Mouse (Mus musculus): ENCODE data around the gene Milr1.

Milr1 gene

DNA sequence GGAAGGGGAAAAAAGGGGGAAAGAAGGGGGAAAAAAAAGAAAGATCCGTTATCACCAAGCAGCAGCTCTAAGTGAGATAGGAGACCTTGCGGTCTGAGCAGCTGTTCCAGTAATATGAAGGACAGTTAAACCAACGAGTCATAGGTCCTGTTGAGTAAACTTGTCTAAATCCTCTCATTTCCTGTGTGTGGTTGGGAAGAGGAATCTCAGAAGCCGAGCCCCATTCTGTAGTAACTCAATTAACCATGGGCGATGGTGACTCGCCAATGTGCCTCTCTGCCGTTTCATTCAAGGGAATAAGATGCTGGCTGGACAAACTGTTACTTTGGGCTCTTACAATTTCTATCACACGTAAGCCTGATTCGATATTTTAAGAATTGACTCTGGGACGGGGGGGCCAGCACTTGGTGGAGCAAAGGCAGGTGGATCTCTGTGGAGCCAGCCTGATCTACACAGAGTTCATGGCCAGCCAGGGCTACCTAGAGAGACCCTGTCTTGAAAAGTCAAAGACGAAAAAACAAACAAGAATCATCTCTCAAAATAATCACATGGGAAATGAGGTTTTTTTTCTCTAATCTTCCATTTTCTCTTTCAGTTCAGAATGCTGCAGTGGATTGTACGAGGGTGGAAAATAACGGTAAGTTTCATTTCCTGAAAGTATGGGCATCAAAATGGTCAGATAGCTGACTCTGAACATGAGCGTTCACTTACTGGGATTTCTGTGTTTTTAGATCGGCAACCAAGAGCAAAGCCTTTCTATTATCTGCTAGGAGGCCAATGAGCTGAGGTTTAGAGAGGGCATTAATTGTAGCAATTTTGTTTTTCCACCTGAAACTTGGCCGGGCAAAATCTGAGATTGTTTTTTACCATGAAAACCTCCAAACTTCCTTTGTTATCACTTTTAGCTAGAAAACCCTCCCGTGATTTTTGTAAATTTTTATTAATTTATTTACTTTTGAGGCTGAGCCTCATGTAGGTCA lies at the start of gene Milr1:
Milr1 (plus strand) TSS at position 188 of the 980 bp plus-strand sequence.
- H3K4me3 ChIP-seq (replicated peaks; ENCODE audit: low read length), result no peak within 1 kb of the TSS
- no peaks in the 10 kb centered on the region for H3K27me3 ChIP-seq (ENCODE audit: insufficient read depth, low read length)
- H3K4me1 ChIP-seq (replicated peaks; ENCODE audit: low read depth, low read length), result peaks cover 6% of the 10 kb centered on the region
- TF ChIP-seq POU5F1 (IDR thresholded peaks at IDR 0.05; ENCODE audit: borderline replicate concordance, low read length) (no peak), CTCF (conservative IDR thresholded peaks at IDR 0.05; ENCODE audit: low read length) (no peak), NANOG (IDR thresholded peaks at IDR 0.05; ENCODE audit: borderline replicate concordance, low read length) (no peak)
- H3K9me3 ChIP-seq (ENCODE audit: low read length), result peaks cover 11% of the 10 kb centered on the region
- no peaks in the 10 kb centered on the region for H3K36me3 ChIP-seq (ENCODE audit: insufficient read depth, low read length)

DNA sequence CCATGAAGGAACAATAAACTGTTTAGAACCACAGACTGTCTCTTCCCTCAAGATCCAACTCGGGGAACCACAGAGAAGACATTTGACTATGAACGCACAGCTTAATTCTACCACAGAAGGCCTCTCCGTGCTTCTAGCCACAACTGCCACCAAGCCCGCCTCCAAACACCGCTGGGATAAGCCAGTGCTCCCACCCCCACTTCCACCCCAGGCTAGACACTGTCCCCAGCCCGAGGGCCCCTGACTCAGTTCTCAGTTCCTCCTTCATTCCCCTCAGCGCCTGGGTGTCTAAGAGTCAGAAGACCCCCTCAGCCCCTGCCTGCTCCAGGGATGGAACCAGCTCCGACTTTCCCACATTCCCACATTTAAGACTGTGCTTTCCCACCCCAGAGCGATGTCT lies 49.4 kb upstream of the Milr1 start:
- Histone ChIP-seq H3K27me3 (ENCODE audit: insufficient read depth, low read length) (no peaks in the 10 kb centered on the region), H3K9me3 (ENCODE audit: low read length) (no peaks in the 10 kb centered on the region), H3K36me3 (ENCODE audit: insufficient read depth, low read length) (peaks cover 58% of the 10 kb centered on the region), H3K4me3 (replicated peaks; ENCODE audit: low read length) (no peak overlapping the region; the same call in 1 of the 2 replicates), H3K4me1 (replicated peaks; ENCODE audit: low read depth, low read length) (peaks cover 77% of the 10 kb centered on the region)
- TF ChIP-seq NANOG (IDR thresholded peaks at IDR 0.05; ENCODE audit: borderline replicate concordance, low read length) (no peak), CTCF (conservative IDR thresholded peaks at IDR 0.05; ENCODE audit: low read length) (no peak), POU5F1 (IDR thresholded peaks at IDR 0.05; ENCODE audit: borderline replicate concordance, low read length) (no peak)

DNA sequence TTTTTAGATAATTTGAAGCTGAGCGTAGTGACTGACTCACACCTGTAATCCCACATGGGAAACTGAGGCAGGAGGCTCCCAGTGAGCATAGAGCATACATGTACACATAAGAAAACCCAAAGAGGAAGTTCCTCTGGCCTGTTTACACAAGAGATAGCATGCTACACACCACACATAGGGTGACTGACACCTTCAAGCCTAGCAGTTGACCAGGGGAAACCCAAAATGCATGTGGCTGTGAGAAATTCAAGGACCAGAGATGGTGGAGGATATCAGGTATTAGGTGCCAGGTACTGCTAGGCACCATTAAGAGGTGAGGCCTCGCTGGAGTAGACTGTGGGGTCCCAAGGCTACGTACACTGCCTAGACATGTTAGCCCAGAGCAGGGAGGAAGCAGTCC lies 48.4 kb upstream of the Milr1 start:
- Histone ChIP-seq H3K9me3 (ENCODE audit: low read length) (no peaks in the 10 kb centered on the region), H3K36me3 (ENCODE audit: insufficient read depth, low read length) (peaks cover 56% of the 10 kb centered on the region), H3K27me3 (ENCODE audit: insufficient read depth, low read length) (no peaks in the 10 kb centered on the region), H3K4me1 (replicated peaks; ENCODE audit: low read depth, low read length) (peaks cover 77% of the 10 kb centered on the region), H3K4me3 (replicated peaks; ENCODE audit: low read length) (no peak overlapping the region)
- TF ChIP-seq CTCF (conservative IDR thresholded peaks at IDR 0.05; ENCODE audit: low read length), result no peak
- TF ChIP-seq NANOG (IDR thresholded peaks at IDR 0.05; ENCODE audit: borderline replicate concordance, low read length), result no peak
- TF ChIP-seq POU5F1 (IDR thresholded peaks at IDR 0.05; ENCODE audit: borderline replicate concordance, low read length), result no peak

DNA sequence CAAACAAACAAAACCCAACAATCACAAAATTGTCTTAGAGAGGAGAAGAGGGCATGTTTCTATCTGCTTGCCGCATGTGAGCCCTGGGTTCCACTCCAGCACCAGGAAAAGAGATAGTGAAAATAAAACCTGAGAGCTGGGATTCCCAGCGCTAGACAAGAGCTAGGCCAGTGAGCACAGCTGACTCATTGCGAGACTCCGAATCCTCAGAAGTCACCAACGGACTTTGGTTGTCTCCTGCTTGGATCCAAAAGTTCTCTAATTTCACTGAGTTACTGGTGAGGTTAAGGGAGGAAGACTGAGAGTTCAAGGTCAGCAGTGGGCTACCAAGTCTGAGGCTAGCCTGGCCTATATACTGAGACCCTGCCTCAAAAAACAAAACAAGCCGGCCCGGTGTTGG lies 47.1 kb upstream of the Milr1 start:
- Histone ChIP-seq H3K4me3 (replicated peaks; ENCODE audit: low read length) (no peak overlapping the region), H3K4me1 (replicated peaks; ENCODE audit: low read depth, low read length) (peaks cover 86% of the 10 kb centered on the region), H3K9me3 (ENCODE audit: low read length) (no peaks in the 10 kb centered on the region), H3K27me3 (ENCODE audit: insufficient read depth, low read length) (no peaks in the 10 kb centered on the region), H3K36me3 (ENCODE audit: insufficient read depth, low read length) (peaks cover 53% of the 10 kb centered on the region)
- TF ChIP-seq CTCF (conservative IDR thresholded peaks at IDR 0.05; ENCODE audit: low read length), result no peak
- TF ChIP-seq POU5F1 (IDR thresholded peaks at IDR 0.05; ENCODE audit: borderline replicate concordance, low read length), result no peak
- TF ChIP-seq NANOG (IDR thresholded peaks at IDR 0.05; ENCODE audit: borderline replicate concordance, low read length), result no peak

DNA sequence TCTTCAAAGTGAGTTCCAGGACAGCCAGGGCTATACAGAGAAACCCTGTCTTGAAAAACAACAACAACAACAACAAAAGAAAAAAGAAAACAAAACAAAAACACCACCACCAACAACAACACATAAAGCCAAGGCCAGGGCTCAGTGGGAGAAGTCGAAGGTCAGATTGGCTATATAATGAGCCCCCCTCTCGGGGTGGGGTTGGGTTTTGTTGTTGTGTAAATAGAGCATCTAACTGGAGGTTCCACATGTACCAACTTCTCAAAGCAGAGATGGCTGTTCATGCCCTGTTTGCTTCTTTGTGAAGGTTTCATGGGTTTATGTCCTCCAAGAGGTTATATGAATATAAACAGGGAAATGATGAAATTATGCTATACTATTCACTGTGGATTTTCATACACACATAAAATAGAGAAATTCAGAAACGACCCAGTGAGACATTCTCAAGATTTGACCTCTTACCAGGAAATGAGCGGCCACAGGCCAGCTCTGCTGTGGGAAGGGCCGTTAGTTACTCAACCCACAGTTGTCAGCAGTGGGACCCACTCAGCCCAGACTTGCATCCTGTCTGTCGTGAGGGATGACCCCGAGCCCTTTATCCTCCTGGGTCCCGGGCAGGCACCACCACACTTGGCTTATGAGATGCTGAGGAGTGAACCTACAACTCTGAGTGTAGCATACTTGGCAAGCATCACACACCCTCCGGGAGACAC lies 46.5 kb upstream of the Milr1 start:
- no peaks in the 10 kb centered on the region for H3K27me3 ChIP-seq (ENCODE audit: insufficient read depth, low read length)
- TF ChIP-seq POU5F1 (IDR thresholded peaks at IDR 0.05; ENCODE audit: borderline replicate concordance, low read length) (no peak), CTCF (conservative IDR thresholded peaks at IDR 0.05; ENCODE audit: low read length) (no peak)
- H3K36me3 ChIP-seq (ENCODE audit: insufficient read depth, low read length), result peaks cover 47% of the 10 kb centered on the region
- H3K4me1 ChIP-seq (replicated peaks; ENCODE audit: low read depth, low read length), result peaks cover 86% of the 10 kb centered on the region
- 0 out of 2 replicates have a peak overlapping the region, but pooled peaks have one; percentile 14 for H3K4me3 ChIP-seq (replicated peaks; ENCODE audit: low read length)
- H3K9me3 ChIP-seq (ENCODE audit: low read length), result no peaks in the 10 kb centered on the region

DNA sequence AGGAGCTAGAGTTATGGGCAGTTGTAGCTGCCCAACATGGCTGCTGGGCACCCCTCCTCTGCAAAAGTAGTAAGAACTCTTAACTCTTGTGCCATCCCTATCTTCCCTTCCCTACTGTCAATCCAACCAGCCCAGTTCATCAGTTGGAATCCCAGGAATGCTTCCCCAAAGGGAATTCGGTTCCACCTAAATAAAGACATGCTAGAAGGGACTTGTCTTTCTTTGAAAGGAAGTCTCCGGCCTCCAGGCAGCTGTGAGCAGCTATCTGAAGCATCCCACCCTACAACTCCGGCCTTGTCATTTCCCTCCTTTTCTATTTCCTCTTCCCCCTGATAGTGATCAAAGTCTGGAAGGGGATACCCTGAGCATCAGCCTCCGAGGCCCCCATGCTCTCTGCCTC lies 44.8 kb upstream of the Milr1 start:
- H3K4me3 ChIP-seq (replicated peaks; ENCODE audit: low read length), result no peak overlapping the region; the same call in 1 of the 2 replicates
- no peak for TF ChIP-seq NANOG (IDR thresholded peaks at IDR 0.05; ENCODE audit: borderline replicate concordance, low read length)
- no peak for TF ChIP-seq CTCF (conservative IDR thresholded peaks at IDR 0.05; ENCODE audit: low read length)
- TF ChIP-seq POU5F1 (IDR thresholded peaks at IDR 0.05; ENCODE audit: borderline replicate concordance, low read length), result no peak
- H3K4me1 ChIP-seq (replicated peaks; ENCODE audit: low read depth, low read length), result peaks cover 90% of the 10 kb centered on the region

DNA sequence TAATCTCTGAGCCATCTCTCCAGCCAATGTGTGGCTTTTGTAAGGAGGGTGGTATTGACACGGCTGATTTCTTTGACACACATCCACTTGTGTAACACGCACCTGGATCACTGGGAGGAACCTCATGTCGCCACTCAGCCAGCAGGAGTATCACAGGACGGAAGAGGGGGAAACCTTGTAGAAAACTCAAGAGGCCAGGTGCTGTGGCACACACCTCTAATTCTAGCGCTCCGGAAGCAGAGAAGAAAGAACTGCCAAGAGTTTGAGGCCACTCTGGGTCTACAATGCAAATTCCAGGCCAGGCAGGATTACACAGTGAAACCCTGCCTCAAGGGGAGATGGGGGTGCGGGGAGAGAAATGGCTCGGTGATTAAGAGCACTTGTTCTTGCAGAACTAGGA lies 43.9 kb upstream of the Milr1 start:
- Histone ChIP-seq H3K36me3 (ENCODE audit: insufficient read depth, low read length) (peaks cover 60% of the 10 kb centered on the region), H3K4me3 (replicated peaks; ENCODE audit: low read length) (no peak overlapping the region), H3K9me3 (ENCODE audit: low read length) (no peaks in the 10 kb centered on the region), H3K27me3 (ENCODE audit: insufficient read depth, low read length) (no peaks in the 10 kb centered on the region), H3K4me1 (replicated peaks; ENCODE audit: low read depth, low read length) (peaks cover 90% of the 10 kb centered on the region)
- TF ChIP-seq NANOG (IDR thresholded peaks at IDR 0.05; ENCODE audit: borderline replicate concordance, low read length) (no peak), POU5F1 (IDR thresholded peaks at IDR 0.05; ENCODE audit: borderline replicate concordance, low read length) (no peak), CTCF (conservative IDR thresholded peaks at IDR 0.05; ENCODE audit: low read length) (no peak)

More for the DNA sequence above, 44.8 kb upstream of the Milr1 start:
- Histone ChIP-seq H3K27me3 (ENCODE audit: insufficient read depth, low read length) (no peaks in the 10 kb centered on the region), H3K36me3 (ENCODE audit: insufficient read depth, low read length) (peaks cover 55% of the 10 kb centered on the region), H3K9me3 (ENCODE audit: low read length) (no peaks in the 10 kb centered on the region)

DNA sequence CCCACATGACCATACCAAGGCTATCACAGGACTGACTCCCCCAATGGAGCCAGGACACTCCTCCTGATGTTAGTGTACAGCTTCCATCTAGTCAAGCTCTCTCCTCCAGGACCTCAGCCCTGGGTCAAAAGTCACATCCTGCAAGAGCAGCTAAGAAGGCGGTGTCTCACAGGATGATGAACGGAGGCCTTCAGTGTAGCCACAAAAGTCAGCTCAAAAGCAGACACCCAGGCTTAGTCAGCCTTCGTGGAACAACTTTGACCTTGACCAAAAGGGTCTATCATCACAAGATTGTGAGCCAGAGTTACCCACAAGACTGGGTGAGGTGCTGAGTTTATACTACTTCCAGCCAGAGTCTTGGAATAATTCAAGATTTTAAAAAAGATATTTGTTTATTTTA lies 43.2 kb upstream of the Milr1 start:
- Histone ChIP-seq H3K27me3 (ENCODE audit: insufficient read depth, low read length) (no peaks in the 10 kb centered on the region), H3K4me1 (replicated peaks; ENCODE audit: low read depth, low read length) (peaks cover 95% of the 10 kb centered on the region), H3K9me3 (ENCODE audit: low read length) (no peaks in the 10 kb centered on the region), H3K4me3 (replicated peaks; ENCODE audit: low read length) (no peak overlapping the region), H3K36me3 (ENCODE audit: insufficient read depth, low read length) (peaks cover 63% of the 10 kb centered on the region)
- no peak for TF ChIP-seq CTCF (conservative IDR thresholded peaks at IDR 0.05; ENCODE audit: low read length)
- no peak for TF ChIP-seq POU5F1 (IDR thresholded peaks at IDR 0.05; ENCODE audit: borderline replicate concordance, low read length)
- TF ChIP-seq NANOG (IDR thresholded peaks at IDR 0.05; ENCODE audit: borderline replicate concordance, low read length), result no peak
